ENCODE assay signal across 9 mouse cellular contexts in the genomic region with DNA sequence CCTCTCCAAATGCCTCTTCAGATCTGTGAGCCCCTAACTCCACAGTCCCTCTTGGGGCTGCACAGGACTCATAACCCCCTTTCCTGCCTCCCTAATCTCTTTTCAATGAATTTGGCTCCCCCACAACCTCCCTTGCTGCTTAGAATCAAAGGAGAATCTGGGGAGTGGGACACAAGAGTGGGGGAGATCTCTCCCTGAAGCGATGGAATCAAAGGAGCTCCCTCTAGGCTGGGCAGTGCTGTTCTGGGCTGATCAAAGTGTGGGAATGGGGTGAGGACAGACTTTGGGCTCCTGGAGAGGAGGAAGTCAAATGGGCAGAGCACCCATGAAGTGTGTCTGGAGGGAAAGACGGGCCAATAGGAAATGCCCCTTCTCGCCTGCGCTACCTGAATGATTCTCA. TPM values are rescaled to one million over a fixed set of nuclear protein-coding genes. Genes with fewer than 3 reads are reported as not detected.
DNase-seq lines count a peak whose midpoint lies in the region; ATAC-seq and TF ChIP-seq lines count a peak whose summit lies in the region.
"Had no signal": no experiment of that assay in that cellular context is flagged by ENCODE, and none has a peak within 500 bp of the region (broad histone marks: within the 10 kb centered on the region; RNA-seq: fewer than 3 reads in every experiment).

No protein-coding gene starts in this region.

- TF ChIP-seq CTCF in layer of hippocampus, adult 2 months (conservative IDR thresholded peaks at IDR 0.05): no peak

- H3K4me1 ChIP-seq in forebrain, embryonic 12.5 days: peaks cover 48% of the 10 kb centered on the region
- H3K4me1 ChIP-seq in limb, embryonic 14.5 days (ENCODE audit: control insufficient read depth, insufficient read depth, low read length): peaks cover 35% of the 10 kb centered on the region
- H3K4me1 ChIP-seq in neural tube, embryonic 15.5 days: peaks cover 43% of the 10 kb centered on the region

- no peak for TF ChIP-seq POLR2A in limb, embryonic 14.5 days (IDR thresholded peaks at IDR 0.05; ENCODE audit: borderline replicate concordance, extremely low read depth, insufficient read depth, insufficient read length)

- no peak for DNase-seq in layer of hippocampus, adult 2 months (ENCODE audit: low spot score in 2 of 2)
- DNase-seq in layer of hippocampus, postnatal 14 days (ENCODE audit: low spot score in 2 of 2): no peak
- no peak for DNase-seq in limb, embryonic 14.5 days (ENCODE audit: low spot score)
- DNase-seq in right cerebral cortex, postnatal 36 days (ENCODE audit: low spot score in 2 of 2): no peak
- no peak for DNase-seq in adrenal gland, postnatal 36 days
- no peak for DNase-seq in adrenal gland, adult 18-20 months (ENCODE audit: low spot score in 2 of 2)
- DNase-seq: gastrocnemius, postnatal 14 days had no signal

- peak overlapping the region; percentile 88 for H3K9ac ChIP-seq in forebrain, embryonic 12.5 days
- H3K9ac ChIP-seq in limb, embryonic 14.5 days (ENCODE audit: low read depth, low read length, severe bottlenecking): peak overlapping the region; percentile 95
- H3K9ac ChIP-seq in neural tube, embryonic 15.5 days (replicated peaks): peak overlapping the region; percentile 68

- H3K27me3 ChIP-seq in forebrain, embryonic 12.5 days: peaks cover 6% of the 10 kb centered on the region; the same call in 1 of the 2 replicates
- no peaks in the 10 kb centered on the region for H3K27me3 ChIP-seq in limb, embryonic 14.5 days (ENCODE audit: control insufficient read depth, insufficient read depth, low read length)
- H3K27me3 ChIP-seq in neural tube, embryonic 15.5 days (replicated peaks): peaks cover 26% of the 10 kb centered on the region

- H3K4me2 ChIP-seq in forebrain, embryonic 12.5 days: peak overlapping the region; percentile 73
- peak overlapping the region; percentile 91 for H3K4me2 ChIP-seq in limb, embryonic 14.5 days (replicated peaks; ENCODE audit: low read depth, low read length, severe bottlenecking)
- H3K4me2 ChIP-seq in neural tube, embryonic 15.5 days: peak overlapping the region; percentile 94

- peak overlapping the region; percentile 64 for H3K4me3 ChIP-seq in layer of hippocampus, adult 2 months
- H3K4me3 ChIP-seq in forebrain, embryonic 12.5 days (replicated peaks): peak overlapping the region; percentile 69
- H3K4me3 ChIP-seq in limb, embryonic 14.5 days (replicated peaks; ENCODE audit: low read length): peak overlapping the region; percentile 90
- H3K4me3 ChIP-seq in neural tube, embryonic 15.5 days (replicated peaks): peak overlapping the region; percentile 54

- 10% methylated on average over 4 of the region's 4 CpGs for WGBS in forebrain, embryonic 12.5 days
- WGBS in limb, embryonic 14.5 days: 4% methylated on average over 4 of the region's 4 CpGs
- WGBS in neural tube, embryonic 15.5 days: 13% methylated on average over 4 of the region's 4 CpGs

- H3K27ac ChIP-seq in layer of hippocampus, adult 2 months: peak overlapping the region; percentile 76; the same call in 1 of the 2 replicates
- H3K27ac ChIP-seq in forebrain, embryonic 12.5 days: peak overlapping the region; percentile 86; the same call in 1 of the 2 replicates
- peak overlapping the region; percentile 97 for H3K27ac ChIP-seq in limb, embryonic 14.5 days (replicated peaks; ENCODE audit: low read depth, low read length)
- H3K27ac ChIP-seq in neural tube, embryonic 15.5 days (replicated peaks): peak overlapping the region; percentile 15; the same call in 1 of the 2 replicates

- peaks cover 31% of the 10 kb centered on the region for H3K36me3 ChIP-seq in forebrain, embryonic 12.5 days (replicated peaks)
- H3K36me3 ChIP-seq in limb, embryonic 14.5 days (ENCODE audit: control insufficient read depth, insufficient read depth, low read length): peaks cover 30% of the 10 kb centered on the region
- no peaks in the 10 kb centered on the region for H3K36me3 ChIP-seq in neural tube, embryonic 15.5 days

- H3K9me3 ChIP-seq in forebrain, embryonic 12.5 days: no peaks in the 10 kb centered on the region
- no peaks in the 10 kb centered on the region for H3K9me3 ChIP-seq in limb, embryonic 14.5 days (ENCODE audit: control insufficient read depth, low read length)
- H3K9me3 ChIP-seq in neural tube, embryonic 15.5 days (replicated peaks): no peaks in the 10 kb centered on the region

- ATAC-seq in forebrain, embryonic 12.5 days (ENCODE audit: low FRiP score): no peak
- ATAC-seq in limb, embryonic 14.5 days (ENCODE audit: low FRiP score, low read depth): no peak
- ATAC-seq in neural tube, embryonic 15.5 days (ENCODE audit: low FRiP score): no peak

RNA-seq across cellular contexts. Expression of gene Ephb4, which starts 1.5 kb away (rescaled TPM):
- 1 to 10 TPM; 5.6 to 5.7 TPM for total RNA-seq in layer of hippocampus, adult 2 months (2021)
- 1 to 10 TPM; 5.8 to 6.6 TPM for total RNA-seq in layer of hippocampus, postnatal 14 days (2021)
- 26.7 and 27.7 TPM in 2 replicates for polyA plus RNA-seq in forebrain, embryonic 12.5 days (2016; fragmentation: Nextera tagmentation; extraction: Ambion mirVana)
- 102 and 125 TPM in 2 replicates for polyA plus RNA-seq in limb, embryonic 14.5 days (2012; rRNA removed)
- polyA plus RNA-seq in limb, embryonic 14.5 days (2014; fragmentation: Nextera tagmentation; extraction: Ambion mirVana): 78.1 and 92.1 TPM in 2 replicates
- 6.9 and 11.5 TPM in 2 replicates for polyA plus RNA-seq in neural tube, embryonic 15.5 days (2015; fragmentation: Nextera tagmentation; extraction: Ambion mirVana)
- total RNA-seq in adrenal gland, postnatal 36 days (2021): 10 to 100 TPM; 59.4 to 60.6 TPM
- total RNA-seq in adrenal gland, adult 18-20 months (2021): 10 to 100 TPM; 42.4 to 47.0 TPM

RNA-seq across cellular contexts. Expression of gene Slc12a9, which starts 18.0 kb away (rescaled TPM):
- 10 to 100 TPM; 27.9 to 28.4 TPM for total RNA-seq in layer of hippocampus, adult 2 months (2021)
- 10 to 100 TPM; 29.7 to 35.5 TPM for total RNA-seq in layer of hippocampus, postnatal 14 days (2021)
- 17.3 and 17.4 TPM in 2 replicates for polyA plus RNA-seq in forebrain, embryonic 12.5 days (2016; fragmentation: Nextera tagmentation; extraction: Ambion mirVana)
- 20.2 and 26.1 TPM in 2 replicates for polyA plus RNA-seq in limb, embryonic 14.5 days (2012; rRNA removed)
- polyA plus RNA-seq in limb, embryonic 14.5 days (2014; fragmentation: Nextera tagmentation; extraction: Ambion mirVana): 8.0 and 11.9 TPM in 2 replicates
- 26.5 and 26.8 TPM in 2 replicates for polyA plus RNA-seq in neural tube, embryonic 15.5 days (2015; fragmentation: Nextera tagmentation; extraction: Ambion mirVana)
- 10 to 100 TPM in 1 of 2 experiments, 1 to 10 TPM in 1; 8.0 to 11.5 TPM for total RNA-seq in adrenal gland, postnatal 36 days (2021)
- total RNA-seq in adrenal gland, adult 18-20 months (2021): 1 to 10 TPM; 8.4 to 8.6 TPM

RNA-seq across cellular contexts. Expression of gene Trip6, which starts 37.2 kb away (rescaled TPM):
- 1 to 10 TPM; 4.8 to 7.3 TPM for total RNA-seq in layer of hippocampus, adult 2 months (2021)
- total RNA-seq in layer of hippocampus, postnatal 14 days (2021): 1 to 10 TPM; 4.6 to 6.0 TPM
- polyA plus RNA-seq in forebrain, embryonic 12.5 days (2016; fragmentation: Nextera tagmentation; extraction: Ambion mirVana): 41.3 and 43.9 TPM in 2 replicates
- 131 and 155 TPM in 2 replicates for polyA plus RNA-seq in limb, embryonic 14.5 days (2012; rRNA removed)
- polyA plus RNA-seq in limb, embryonic 14.5 days (2014; fragmentation: Nextera tagmentation; extraction: Ambion mirVana): 91.0 and 105 TPM in 2 replicates
- 14.0 and 26.0 TPM in 2 replicates for polyA plus RNA-seq in neural tube, embryonic 15.5 days (2015; fragmentation: Nextera tagmentation; extraction: Ambion mirVana)
- 10 to 100 TPM; 36.7 to 38.2 TPM for total RNA-seq in adrenal gland, postnatal 36 days (2021)
- total RNA-seq in adrenal gland, adult 18-20 months (2021): 10 to 100 TPM; 30.1 to 39.4 TPM

RNA-seq across cellular contexts. Expression of gene Srrt, which starts 43.9 kb away (rescaled TPM):
- 100 to 1,000 TPM; 223 to 232 TPM for total RNA-seq in layer of hippocampus, adult 2 months (2021)
- 100 to 1,000 TPM; 189 to 217 TPM for total RNA-seq in layer of hippocampus, postnatal 14 days (2021)
- polyA plus RNA-seq in forebrain, embryonic 12.5 days (2016; fragmentation: Nextera tagmentation; extraction: Ambion mirVana): 184 and 198 TPM in 2 replicates
- 263 and 300 TPM in 2 replicates for polyA plus RNA-seq in limb, embryonic 14.5 days (2012; rRNA removed)
- 104 and 109 TPM in 2 replicates for polyA plus RNA-seq in limb, embryonic 14.5 days (2014; fragmentation: Nextera tagmentation; extraction: Ambion mirVana)
- polyA plus RNA-seq in neural tube, embryonic 15.5 days (2015; fragmentation: Nextera tagmentation; extraction: Ambion mirVana): 90.7 and 94.3 TPM in 2 replicates
- 100 to 1,000 TPM; 103 to 167 TPM for total RNA-seq in adrenal gland, postnatal 36 days (2021)
- 100 to 1,000 TPM; 169 to 174 TPM for total RNA-seq in adrenal gland, adult 18-20 months (2021)

RNA-seq across cellular contexts. Expression of gene Ufsp1, which starts 57.0 kb away (rescaled TPM):
- total RNA-seq in layer of hippocampus, adult 2 months (2021): 10 to 100 TPM; 12.4 to 13.8 TPM
- total RNA-seq in layer of hippocampus, postnatal 14 days (2021): 10 to 100 TPM; 18.0 to 19.9 TPM
- 6.0 and 7.2 TPM in 2 replicates for polyA plus RNA-seq in forebrain, embryonic 12.5 days (2016; fragmentation: Nextera tagmentation; extraction: Ambion mirVana)
- 10.4 and 10.5 TPM in 2 replicates for polyA plus RNA-seq in limb, embryonic 14.5 days (2012; rRNA removed)
- 9.8 and 10.2 TPM in 2 replicates for polyA plus RNA-seq in limb, embryonic 14.5 days (2014; fragmentation: Nextera tagmentation; extraction: Ambion mirVana)
- 29.0 and 29.5 TPM in 2 replicates for polyA plus RNA-seq in neural tube, embryonic 15.5 days (2015; fragmentation: Nextera tagmentation; extraction: Ambion mirVana)
- total RNA-seq in adrenal gland, postnatal 36 days (2021): 10 to 100 TPM; 10.2 to 12.7 TPM
- total RNA-seq in adrenal gland, adult 18-20 months (2021): 10 to 100 TPM in 1 of 2 experiments, 1 to 10 TPM in 1; 8.8 to 10.2 TPM

Comparison
In these comparisons a context has a peak if more than half of its experiments do, and no peak if none do; other contexts are left out.
1. H3K27ac ChIP-seq: peak in every context shown above with its lines; median percentile 97 in limb, embryonic 14.5 days; 86 in forebrain, embryonic 12.5 days; 76 in layer of hippocampus, adult 2 months; 15 in neural tube, embryonic 15.5 days.
2. RNA of gene Ephb4, which starts 1.5 kb away (total RNA-seq): 59.4 to 60.6 TPM in adrenal gland, postnatal 36 days and 42.4 to 47.0 TPM in adrenal gland, adult 18-20 months; 5.8 to 6.6 TPM in layer of hippocampus, postnatal 14 days and 5.6 to 5.7 TPM in layer of hippocampus, adult 2 months; every median in the first group is over 4 times any median in the second.
3. Peak in every context shown above with its lines, with median percentiles within 50 percentile points of each other: H3K4me3 ChIP-seq, H3K4me2 ChIP-seq and H3K9ac ChIP-seq.